8 mouse cellular contexts compared by ENCODE assay signal in genomic region chr10:5549871-5550167, GRCm38 (mm10). TPM values are rescaled to one million over a fixed set of nuclear protein-coding genes. Genes with fewer than 3 reads are reported as not detected.
A peak's percentile ranks its signal among the peaks of the same experiment; 100 is the strongest.
DNase-seq lines count a peak whose midpoint lies in the region; ATAC-seq lines count a peak whose summit lies in the region.

No protein-coding gene starts in this region.

- H3K9ac ChIP-seq in hindbrain, embryonic 11.5 days (ENCODE audit: low read depth, low read length), result peak overlapping the region; percentile 61
- H3K9ac ChIP-seq in lung, embryonic 16.5 days (ENCODE audit: low read length), result peak overlapping the region; percentile 53; the same call in 1 of the 2 replicates

- no peaks in the 10 kb centered on the region for H3K4me1 ChIP-seq in brown adipose tissue, adult 24 weeks (ENCODE audit: control insufficient read depth, insufficient read depth, insufficient read length, low read length)
- peaks cover 3% of the 10 kb centered on the region; the same call in 1 of the 2 replicates for H3K4me1 ChIP-seq in hindbrain, embryonic 11.5 days (replicated peaks; ENCODE audit: control insufficient read depth, insufficient read depth, low read length)
- 0 out of 2 replicates have a peak, but pooled peaks cover 4% of the 10 kb centered on the region for H3K4me1 ChIP-seq in lung, embryonic 16.5 days (replicated peaks; ENCODE audit: control insufficient read depth, insufficient read depth, low read length)

- peak overlapping the region; percentile 68 for H3K4me3 ChIP-seq in brown adipose tissue, adult 24 weeks (ENCODE audit: insufficient read depth, low read depth, low read length)
- H3K4me3 ChIP-seq in hindbrain, embryonic 11.5 days (ENCODE audit: low read depth, low read length), result peak overlapping the region; percentile 54
- peak overlapping the region; percentile 49 for H3K4me3 ChIP-seq in lung, embryonic 16.5 days (ENCODE audit: low read length)

- H3K27ac ChIP-seq in brown adipose tissue, adult 24 weeks (replicated peaks; ENCODE audit: low read depth, low read length), result peak overlapping the region; percentile 6
- no peak overlapping the region for H3K27ac ChIP-seq in hindbrain, embryonic 11.5 days (ENCODE audit: low read depth, low read length)
- no peak overlapping the region for H3K27ac ChIP-seq in lung, embryonic 16.5 days (ENCODE audit: low read length)

- H3K9me3 ChIP-seq in hindbrain, embryonic 11.5 days (ENCODE audit: control insufficient read depth, low read length), result no peaks in the 10 kb centered on the region
- H3K9me3 ChIP-seq in lung, embryonic 16.5 days (ENCODE audit: control insufficient read depth, low read length), result no peaks in the 10 kb centered on the region

- no peaks in the 10 kb centered on the region for H3K36me3 ChIP-seq in hindbrain, embryonic 11.5 days (ENCODE audit: control insufficient read depth, insufficient read depth, low read length)
- H3K36me3 ChIP-seq in lung, embryonic 16.5 days (ENCODE audit: control insufficient read depth, insufficient read depth, low read length), result no peaks in the 10 kb centered on the region

- ATAC-seq in hindbrain, embryonic 11.5 days (ENCODE audit: low FRiP score), result no peak
- no peak for ATAC-seq in lung, embryonic 16.5 days (ENCODE audit: low read depth)
- no peak for ATAC-seq in inflammation-experienced regulatory T-cells, adult 6 months

- 11% methylated on average over 6 of the region's 6 CpGs for WGBS in hindbrain, embryonic 11.5 days
- 11% methylated on average over 6 of the region's 6 CpGs for WGBS in lung, embryonic 16.5 days

- peak overlapping the region; percentile 94 for H3K4me2 ChIP-seq in hindbrain, embryonic 11.5 days (replicated peaks; ENCODE audit: low read depth, low read length)
- H3K4me2 ChIP-seq in lung, embryonic 16.5 days (ENCODE audit: low read depth, low read length), result peak overlapping the region; percentile 81

- peaks cover 2% of the 10 kb centered on the region for H3K27me3 ChIP-seq in hindbrain, embryonic 11.5 days (ENCODE audit: control insufficient read depth, insufficient read depth, low read length)
- H3K27me3 ChIP-seq in lung, embryonic 16.5 days (ENCODE audit: control insufficient read depth, insufficient read depth, low read depth, low read length), result no peaks in the 10 kb centered on the region

- peak; percentile 31 for DNase-seq in ES-CJ7 (ENCODE audit: low read depth, low spot score)
- no peak for DNase-seq in hindbrain, embryonic 11.5 days (ENCODE audit: low spot score)
- DNase-seq in MN1 (ENCODE audit: low spot score), result no peak
- no peak for DNase-seq in right cerebral cortex, postnatal 10 days (ENCODE audit: low spot score in 2 of 2)
- DNase-seq in thymus, postnatal 14 days, result no peak

RNA-seq across cellular contexts. Expression of gene Syne1, which starts 1.5 kb away (rescaled TPM):
- polyA plus RNA-seq in brown adipose tissue, adult 24 weeks (2012; ENCODE audit: insufficient read depth, insufficient read length, missing spikeins), result 7.6 and 8.1 TPM in 2 replicates
- 4.5 and 6.3 TPM in 2 replicates for polyA plus RNA-seq in hindbrain, embryonic 11.5 days (2014; fragmentation: Nextera tagmentation; extraction: Ambion mirVana)
- 4.3 and 4.7 TPM in 2 replicates for polyA plus RNA-seq in lung, embryonic 16.5 days (2015; fragmentation: Nextera tagmentation; extraction: Ambion mirVana)
- 10 to 100 TPM; 13.9 to 24.2 (median 15.3) TPM for polyA plus RNA-seq in inflammation-experienced regulatory T-cells, adult 6 months (2017; shearing (Covaris generic))

RNA-seq across cellular contexts. Expression of gene Myct1, which starts 43.8 kb away (rescaled TPM):
- 6.2 and 9.2 TPM in 2 replicates for polyA plus RNA-seq in brown adipose tissue, adult 24 weeks (2012; ENCODE audit: insufficient read depth, insufficient read length, missing spikeins)
- polyA plus RNA-seq in hindbrain, embryonic 11.5 days (2014; fragmentation: Nextera tagmentation; extraction: Ambion mirVana), result 2.0 and 2.7 TPM in 2 replicates
- 11.1 and 11.5 TPM in 2 replicates for polyA plus RNA-seq in lung, embryonic 16.5 days (2015; fragmentation: Nextera tagmentation; extraction: Ambion mirVana)
- polyA plus RNA-seq in inflammation-experienced regulatory T-cells, adult 6 months (2017; shearing (Covaris generic)), result not detected
